ENCODE assay signal across 11 mouse cellular contexts in genomic region chr7:142523200-142523990, GRCm38 (mm10). TPM values are rescaled to one million over a fixed set of nuclear protein-coding genes. Genes with fewer than 3 reads are reported as not detected.
A peak's percentile ranks its signal among the peaks of the same experiment; 100 is the strongest.
DNase-seq lines count a peak whose midpoint lies in the region; ATAC-seq and TF ChIP-seq lines count a peak whose summit lies in the region.
"Had no signal": no experiment of that assay in that cellular context is flagged by ENCODE, and none has a peak within 500 bp of the region (broad histone marks: within the 10 kb centered on the region; RNA-seq: fewer than 3 reads in every experiment).

No protein-coding gene starts in this region.

- DNase-seq in embryo, embryonic 10 days (ENCODE audit: low spot score): peak; percentile 61
- DNase-seq in embryo, embryonic 9.5 days (ENCODE audit: extremely low spot score): no peak
- DNase-seq in kidney, postnatal 4 days: peak; percentile 48 to 62
- DNase-seq in kidney, postnatal 25 days: no peak
- DNase-seq in thymus, adult 18-20 months: no peak
- no peak for DNase-seq in urinary bladder, adult 18-20 months (ENCODE audit: low spot score in 2 of 2)
- DNase-seq: adrenal gland, postnatal 25 days; lung, postnatal 14 days had no signal

- H3K27ac ChIP-seq in intestine, postnatal 0 days (ENCODE audit: low read depth, low read length): peak overlapping the region; percentile 52; the same call in 1 of the 2 replicates
- peak overlapping the region; percentile 78; the same call in 1 of the 2 replicates for H3K27ac ChIP-seq in stomach, embryonic 14.5 days (ENCODE audit: low read length)

- no peaks in the 10 kb centered on the region for H3K9me3 ChIP-seq in intestine, postnatal 0 days (ENCODE audit: control insufficient read depth)
- H3K9me3 ChIP-seq in stomach, embryonic 14.5 days (ENCODE audit: control insufficient read depth, low read depth, low read length): no peaks in the 10 kb centered on the region

- H3K36me3 ChIP-seq in intestine, postnatal 0 days (ENCODE audit: control insufficient read depth, insufficient read depth): no peaks in the 10 kb centered on the region
- no peaks in the 10 kb centered on the region for H3K36me3 ChIP-seq in stomach, embryonic 14.5 days (ENCODE audit: control insufficient read depth, insufficient read depth, low read length)

- no peak for ATAC-seq in intestine, postnatal 0 days
- no peak for ATAC-seq in stomach, embryonic 14.5 days (ENCODE audit: insufficient number of reproducible peaks, insufficient read depth, low FRiP score, low read depth)

- H3K27me3 ChIP-seq in intestine, postnatal 0 days (replicated peaks; ENCODE audit: control insufficient read depth, insufficient read depth, low read length): no peaks in the 10 kb centered on the region
- no peaks in the 10 kb centered on the region for H3K27me3 ChIP-seq in stomach, embryonic 14.5 days (ENCODE audit: control insufficient read depth, insufficient read depth, low read length)

- no peak for TF ChIP-seq CTCF in intestine, postnatal 0 days (IDR thresholded peaks at IDR 0.05; ENCODE audit: low read depth)

- no peak overlapping the region for H3K9ac ChIP-seq in intestine, postnatal 0 days (ENCODE audit: low read depth, low read length)
- H3K9ac ChIP-seq in stomach, embryonic 14.5 days (replicated peaks; ENCODE audit: low read depth, low read length): no peak overlapping the region

- 38% methylated on average over 17 of the region's 17 CpGs for WGBS in intestine, postnatal 0 days
- WGBS in stomach, embryonic 14.5 days: 30% methylated on average over 17 of the region's 17 CpGs

- no peak overlapping the region for H3K4me2 ChIP-seq in intestine, postnatal 0 days (replicated peaks; ENCODE audit: low read depth)
- H3K4me2 ChIP-seq in stomach, embryonic 14.5 days (replicated peaks; ENCODE audit: low read depth, low read length): no peak overlapping the region

- no peaks in the 10 kb centered on the region; the same call in none of the 2 replicates for H3K4me1 ChIP-seq in intestine, postnatal 0 days (replicated peaks; ENCODE audit: control insufficient read depth, insufficient read depth, low read length)
- peaks cover 52% of the 10 kb centered on the region for H3K4me1 ChIP-seq in stomach, embryonic 14.5 days (ENCODE audit: control insufficient read depth, insufficient read depth, low read length)

- H3K4me3 ChIP-seq in intestine, postnatal 0 days (ENCODE audit: low read depth, low read length): no peak overlapping the region
- H3K4me3 ChIP-seq in stomach, embryonic 14.5 days (ENCODE audit: low read depth, low read length): no peak overlapping the region

RNA-seq across cellular contexts. Expression of gene Mrpl23, which starts 9.1 kb away (rescaled TPM):
- polyA plus RNA-seq in intestine, postnatal 0 days (2015; fragmentation: Nextera tagmentation; extraction: Ambion mirVana): 26.7 and 33.0 TPM in 2 replicates
- 32.6 and 35.6 TPM in 2 replicates for polyA plus RNA-seq in stomach, embryonic 14.5 days (2014; fragmentation: Nextera tagmentation; extraction: Ambion mirVana)

RNA-seq across cellular contexts. Expression of gene Tnnt3, which starts 24.8 kb away (rescaled TPM):
- polyA plus RNA-seq in intestine, postnatal 0 days (2015; fragmentation: Nextera tagmentation; extraction: Ambion mirVana): 3.0 TPM in 2 replicates
- polyA plus RNA-seq in stomach, embryonic 14.5 days (2014; fragmentation: Nextera tagmentation; extraction: Ambion mirVana): 2.2 and 2.6 TPM in 2 replicates
- polyA plus RNA-seq: small intestine, adult 2 months had no signal

Comparison
In these comparisons a context has a peak if more than half of its experiments do, and no peak if none do; other contexts are left out.
1. DNase-seq: peak in embryo, embryonic 10 days (single experiment) and kidney, postnatal 4 days (2 of 2); none in embryo, embryonic 9.5 days (single experiment), kidney, postnatal 25 days (0 of 2), thymus, adult 18-20 months (0 of 2) and urinary bladder, adult 18-20 months (0 of 2).